7 mouse cellular contexts compared by ENCODE assay signal in genomic region chrX:106485101-106485651, GRCm38 (mm10). TPM values are rescaled to one million over a fixed set of nuclear protein-coding genes. Genes with fewer than 3 reads are reported as not detected.
DNase-seq lines count a peak whose midpoint lies in the region; ATAC-seq lines count a peak whose summit lies in the region.

Gene Fndc3c1, minus strand, starts transcription at chrX:106485401.

- H3K36me3 ChIP-seq in forebrain, embryonic 15.5 days: no peaks in the 10 kb centered on the region
- no peaks in the 10 kb centered on the region for H3K36me3 ChIP-seq in intestine, embryonic 16.5 days (ENCODE audit: control insufficient read depth, insufficient read depth, low read length)
- no peaks in the 10 kb centered on the region for H3K36me3 ChIP-seq in midbrain, embryonic 10.5 days

- no peak within 1 kb of the TSS for H3K9ac ChIP-seq in forebrain, embryonic 15.5 days (replicated peaks)
- H3K9ac ChIP-seq in intestine, embryonic 16.5 days (ENCODE audit: low read depth, low read length): peak within 1 kb of the TSS; percentile 33; the same call in 1 of the 2 replicates

- DNase-seq in thymus, postnatal 36 days: peak; percentile 2 to 13
- no peak for DNase-seq in thymus, postnatal 25 days
- DNase-seq in midbrain, embryonic 10.5 days (ENCODE audit: low spot score): peak; percentile 84
- DNase-seq in right cerebral cortex, postnatal 25 days: no peak
- no peak for DNase-seq in adrenal gland, postnatal 14 days

- H3K27ac ChIP-seq in forebrain, embryonic 15.5 days (replicated peaks): no peak within 1 kb of the TSS
- no peak within 1 kb of the TSS for H3K27ac ChIP-seq in intestine, embryonic 16.5 days (ENCODE audit: low read length)
- H3K27ac ChIP-seq in midbrain, embryonic 10.5 days (replicated peaks): peak within 1 kb of the TSS; percentile 83

- H3K9me3 ChIP-seq in forebrain, embryonic 15.5 days: no peaks in the 10 kb centered on the region
- H3K9me3 ChIP-seq in intestine, embryonic 16.5 days (ENCODE audit: control insufficient read depth, low read length): no peaks in the 10 kb centered on the region
- no peaks in the 10 kb centered on the region for H3K9me3 ChIP-seq in midbrain, embryonic 10.5 days (replicated peaks)

- ATAC-seq in forebrain, embryonic 15.5 days (replicated peaks): peak; percentile 95
- ATAC-seq in intestine, embryonic 16.5 days: peak; percentile 96

- peak within 1 kb of the TSS; percentile 63 for H3K4me2 ChIP-seq in forebrain, embryonic 15.5 days (replicated peaks)
- H3K4me2 ChIP-seq in intestine, embryonic 16.5 days (ENCODE audit: low read depth, low read length): peak within 1 kb of the TSS; percentile 53

- H3K4me1 ChIP-seq in forebrain, embryonic 15.5 days: peaks cover 12% of the 10 kb centered on the region
- no peaks in the 10 kb centered on the region for H3K4me1 ChIP-seq in intestine, embryonic 16.5 days (ENCODE audit: control insufficient read depth, insufficient read depth, low read length)
- H3K4me1 ChIP-seq in midbrain, embryonic 10.5 days: peaks cover 17% of the 10 kb centered on the region; the same call in 1 of the 2 replicates

- WGBS in forebrain, embryonic 15.5 days: 28% methylated on average over 25 of the region's 39 CpGs
- 21% methylated on average over 32 of the region's 39 CpGs for WGBS in intestine, embryonic 16.5 days
- 21% methylated on average over 31 of the region's 39 CpGs for WGBS in midbrain, embryonic 10.5 days

- H3K4me3 ChIP-seq in forebrain, embryonic 15.5 days: peak within 1 kb of the TSS; percentile 40
- peak within 1 kb of the TSS; percentile 48 for H3K4me3 ChIP-seq in intestine, embryonic 16.5 days (ENCODE audit: low read length)
- peak within 1 kb of the TSS; percentile 54 for H3K4me3 ChIP-seq in midbrain, embryonic 10.5 days

- peaks cover 7% of the 10 kb centered on the region; the same call in 1 of the 2 replicates for H3K27me3 ChIP-seq in forebrain, embryonic 15.5 days
- H3K27me3 ChIP-seq in intestine, embryonic 16.5 days (replicated peaks; ENCODE audit: control insufficient read depth, insufficient read depth, low read length): peaks cover 13% of the 10 kb centered on the region
- peaks cover 33% of the 10 kb centered on the region for H3K27me3 ChIP-seq in midbrain, embryonic 10.5 days (ENCODE audit: low read depth, poor library complexity, severe bottlenecking)

RNA-seq across cellular contexts. Expression of gene Fndc3c1, which starts in this region (rescaled TPM):
- 0.33 and 0.34 TPM in 2 replicates for polyA plus RNA-seq in forebrain, embryonic 15.5 days (2015; fragmentation: Nextera tagmentation; extraction: Ambion mirVana)
- 2.2 and 2.4 TPM in 2 replicates for polyA plus RNA-seq in intestine, embryonic 16.5 days (2015; fragmentation: Nextera tagmentation; extraction: Ambion mirVana)
- polyA plus RNA-seq in midbrain, embryonic 10.5 days (2016; fragmentation: Nextera tagmentation; extraction: Ambion mirVana): 57.6 and 72.5 TPM in 2 replicates
- total RNA-seq in adrenal gland, postnatal 14 days (2021): 0.15 TPM in 1 of 2 replicates, not detected in the other

Comparison
In these comparisons a context has a peak if more than half of its experiments do, and no peak if none do; other contexts are left out.
1. RNA of gene Fndc3c1 (polyA plus RNA-seq): 57.6 to 72.5 TPM in midbrain, embryonic 10.5 days; 2.2 to 2.4 TPM in intestine, embryonic 16.5 days and 0.33 to 0.34 TPM in forebrain, embryonic 15.5 days; every median in the first group is over 10 times any median in the second.
2. DNase-seq: peak in thymus, postnatal 36 days (2 of 2) and midbrain, embryonic 10.5 days (single experiment); none in thymus, postnatal 25 days (single experiment), right cerebral cortex, postnatal 25 days (single experiment) and adrenal gland, postnatal 14 days (single experiment).
3. Peak in ATAC-seq, H3K4me3 ChIP-seq and H3K4me2 ChIP-seq in forebrain, embryonic 15.5 days; RNA of the gene not detected or under 1 TPM.
4. Peak in every context shown above with its lines, with median percentiles within 50 percentile points of each other: H3K4me3 ChIP-seq.